Mouse (Mus musculus) adrenal gland, adult 2 months (tissue): Measurements from ENCODE around the gene Olfr698. TPM values are rescaled to one million over a fixed set of nuclear protein-coding genes. Genes with fewer than 3 reads are reported as not detected.
"Not testable (repeated sequence)": the region's sequence is repeated elsewhere in the genome, so short reads cannot be mapped to it uniquely, and the experiment has no call there.

Experiments
- DNase-seq: peaks from one replicate; pipeline ENCODE4 v3.0.0; 2021
- long read RNA-seq: library from polyadenylated mRNA; stranded (forward); transcript quantifications from one replicate; pipeline ENCODE4 v2.0.0, GENCODE M21; 2021
- polyA plus RNA-seq: library from polyadenylated mRNA; depleted of rRNA; stranded (reverse); fragments of >200 nt; gene quantifications from 2 replicates; pipeline ENCODE4 v1.2.3, GENCODE M21; 2012; rRNA removed
- total RNA-seq, 2 experiments: library from RNA; stranded (reverse); gene quantifications; 2 replicates each; pipeline ENCODE4 v1.2.3; 2021

Gene Olfr698
- total RNA-seq: not detected
- not detected in 2 replicates for polyA plus RNA-seq
- long read RNA-seq: 0 reads

GRCm38 (mm10) chr7:106755297-106755696 lies at the start of gene Olfr698:
TSS of gene Olfr698 (minus strand) at chr7:106755397.
- no peak for DNase-seq

- no peak for DNase-seq
These were observed 37.9 kb upstream of the Olfr698 start, which contains the start of gene Olfr699 for GRCm38 (mm10) chr7:106793098-106793497. TSS of gene Olfr699 (minus strand) at chr7:106793198.

- DNase-seq: no peak
These were observed 33.1 kb upstream of the Olfr698 start for GRCm38 (mm10) chr7:106788330-106788729.

- DNase-seq: not testable (repeated sequence)
These were observed 5.8 kb upstream of the Olfr698 start for GRCm38 (mm10) chr7:106761008-106761407.

- DNase-seq: no peak
These were observed 3.6 kb upstream of the Olfr698 start for GRCm38 (mm10) chr7:106758800-106759199.

- no peak for DNase-seq
These were observed 9.4 kb downstream of the Olfr698 start for GRCm38 (mm10) chr7:106745811-106746210.

DNA sequence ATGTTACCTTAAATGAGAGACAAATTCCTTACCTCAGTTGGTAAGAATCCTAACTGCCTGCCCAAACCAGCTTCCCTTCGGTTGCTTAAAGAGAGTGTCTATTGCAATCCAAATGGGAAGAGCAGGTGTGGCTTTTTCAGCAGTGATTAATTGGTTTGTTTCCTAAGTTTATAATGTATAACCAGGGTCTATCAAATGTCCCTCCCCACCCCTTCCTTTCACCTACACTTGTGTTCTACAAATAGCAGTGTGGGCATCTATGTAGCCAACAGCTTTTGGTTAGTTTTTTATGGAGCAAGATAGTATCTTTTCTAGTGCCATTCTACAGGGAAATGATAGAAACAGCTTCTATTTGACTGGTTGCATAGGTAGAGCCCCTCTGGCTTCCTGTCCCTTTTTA lies 12.9 kb downstream of the Olfr698 start, which contains the start of gene Olfr697:
Olfr697 (minus strand) TSS at position 101 of the 400 bp plus-strand sequence.
- no peak for DNase-seq

DNA sequence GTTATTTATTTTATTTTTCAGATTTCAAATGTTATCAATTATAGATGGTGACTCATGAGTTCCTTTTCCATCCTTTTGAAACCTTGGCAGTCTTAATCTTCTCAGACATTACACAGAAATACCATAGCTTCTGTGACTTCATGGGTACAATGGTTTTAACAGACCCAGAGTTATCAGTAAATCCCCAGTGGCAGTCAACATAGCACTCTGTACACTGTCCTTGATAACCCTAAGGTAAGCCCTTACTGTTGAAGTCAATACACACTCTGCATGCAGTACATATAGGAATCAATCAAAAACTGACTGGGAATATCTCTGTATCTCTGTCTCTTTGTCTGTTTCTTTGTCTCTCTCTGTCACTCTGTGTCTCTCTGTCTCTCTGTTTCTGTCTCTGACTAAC lies 18.2 kb downstream of the Olfr698 start:
- no peak for DNase-seq

DNA sequence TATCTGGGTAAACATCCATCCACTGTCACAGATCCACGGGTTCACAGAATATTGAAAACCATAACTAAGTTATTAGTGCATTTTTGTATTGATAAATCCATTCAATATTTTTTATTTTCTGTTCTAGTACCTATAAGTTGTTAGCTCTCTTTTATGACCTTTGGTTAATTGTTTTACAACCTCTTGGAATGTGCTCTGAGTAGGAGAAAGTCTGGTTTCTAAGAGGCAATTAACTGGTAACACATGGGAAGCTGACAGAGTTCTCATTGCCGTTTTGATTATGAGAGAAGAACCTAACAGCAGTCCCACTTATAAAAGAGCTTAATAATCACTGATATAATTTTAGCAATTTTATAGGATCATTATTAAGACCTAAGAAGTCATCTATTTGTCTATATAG lies 21.5 kb downstream of the Olfr698 start:
- no peak for DNase-seq

GRCm38 (mm10) chr7:106725654-106726053 lies 29.5 kb downstream of the Olfr698 start:
- DNase-seq: not testable (repeated sequence)

DNA sequence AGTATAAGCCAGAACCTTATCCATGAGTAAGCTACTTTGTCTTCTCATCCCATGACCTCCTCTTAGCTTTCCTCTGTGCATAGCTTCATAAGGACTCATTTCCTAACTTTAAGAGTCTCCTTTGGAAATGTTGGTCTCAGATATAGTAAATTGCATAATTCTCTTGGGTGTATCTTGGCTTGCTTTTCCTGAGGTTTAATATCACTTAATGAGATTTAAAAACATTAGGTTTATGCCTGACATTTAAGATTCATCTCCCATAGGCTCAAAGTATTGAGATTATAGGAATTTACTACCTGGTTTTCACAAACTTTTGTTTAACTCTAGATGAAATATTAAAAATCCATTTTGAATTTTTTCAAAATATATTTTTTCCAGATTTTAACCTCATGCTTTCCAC lies 38.9 kb downstream of the Olfr698 start, which contains the start of gene Olfr695:
Olfr695 (minus strand) TSS at position 101 of the 400 bp plus-strand sequence.
- DNase-seq: no peak

DNA sequence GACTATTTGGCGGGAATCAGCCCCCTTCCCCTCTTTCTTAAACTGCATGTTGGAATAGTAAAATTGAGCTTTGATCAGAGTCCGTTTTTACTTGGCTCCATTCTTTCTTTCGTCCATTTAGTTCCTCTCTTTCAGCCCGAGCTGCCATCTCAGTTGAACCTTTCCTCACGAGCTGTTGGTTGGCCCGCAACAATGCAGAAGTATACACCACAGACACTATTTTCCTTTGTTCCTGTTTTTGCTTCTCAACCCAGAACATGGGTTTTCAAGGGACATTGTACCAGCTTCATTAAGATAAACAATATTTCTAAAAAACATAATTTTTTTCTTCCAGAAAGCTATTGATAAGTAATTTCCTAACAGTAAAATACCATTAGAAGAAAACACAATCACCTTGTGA lies 43.7 kb downstream of the Olfr698 start:
- no peak for DNase-seq

DNA sequence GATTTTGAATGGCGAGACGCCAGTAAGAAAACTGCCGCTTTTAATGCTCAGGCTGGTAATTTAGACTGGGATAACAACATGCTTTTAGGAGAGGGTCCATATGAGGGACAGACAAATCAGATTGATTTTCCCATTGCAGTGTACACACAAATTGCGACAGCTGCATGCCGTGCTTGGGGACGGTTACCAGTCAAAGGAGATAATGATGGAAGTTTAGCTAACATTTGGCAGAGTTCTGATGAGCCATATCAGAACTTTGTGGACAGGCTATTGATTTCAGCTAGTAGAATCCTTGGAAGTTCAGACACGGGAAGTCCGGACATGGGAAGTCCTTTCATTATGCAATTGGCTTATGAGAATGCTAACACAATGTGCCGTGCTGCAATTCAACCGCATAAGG lies 47.5 kb downstream of the Olfr698 start:
- DNase-seq: not testable (repeated sequence)

Other genes starting within 250 kb of the Olfr698 start
- not detected for gene Olfr693, start 74.8 kb downstream of the Olfr698 start, total RNA-seq
- not detected in 2 replicates for gene Olfr693, start 74.8 kb downstream of the Olfr698 start, polyA plus RNA-seq
- gene Olfr694, start 63.6 kb downstream of the Olfr698 start, total RNA-seq: not detected
- gene Olfr694, start 63.6 kb downstream of the Olfr698 start, polyA plus RNA-seq: not detected in 2 replicates
- not detected for gene Olfr695, start 39.0 kb downstream of the Olfr698 start, total RNA-seq
- not detected in 2 replicates for gene Olfr695, start 39.0 kb downstream of the Olfr698 start, polyA plus RNA-seq
- not detected for gene Olfr697, start 13.0 kb downstream of the Olfr698 start, total RNA-seq
- gene Olfr697, start 13.0 kb downstream of the Olfr698 start, polyA plus RNA-seq: not detected in 2 replicates
- gene Olfr699, start 37.8 kb upstream of the Olfr698 start, total RNA-seq: not detected
- gene Olfr699, start 37.8 kb upstream of the Olfr698 start, polyA plus RNA-seq: not detected in 2 replicates
- not detected for gene Olfr700, start 53.4 kb upstream of the Olfr698 start, total RNA-seq
- not detected in 2 replicates for gene Olfr700, start 53.4 kb upstream of the Olfr698 start, polyA plus RNA-seq
- gene Olfr701, start 58.7 kb upstream of the Olfr698 start, total RNA-seq: not detected
- gene Olfr701, start 58.7 kb upstream of the Olfr698 start, polyA plus RNA-seq: not detected in 2 replicates
- not detected for gene Olfr702, start 78.5 kb upstream of the Olfr698 start, total RNA-seq
- gene Olfr702, start 78.5 kb upstream of the Olfr698 start, polyA plus RNA-seq: not detected in 2 replicates
- not detected for gene Olfr703, start 88.0 kb upstream of the Olfr698 start, total RNA-seq
- not detected in 2 replicates for gene Olfr703, start 88.0 kb upstream of the Olfr698 start, polyA plus RNA-seq
- not detected for gene Olfr704, start 107.8 kb upstream of the Olfr698 start, total RNA-seq
- not detected in 2 replicates for gene Olfr704, start 107.8 kb upstream of the Olfr698 start, polyA plus RNA-seq
- gene Olfr705, start 121.5 kb upstream of the Olfr698 start, total RNA-seq: not detected
- gene Olfr705, start 121.5 kb upstream of the Olfr698 start, polyA plus RNA-seq: not detected in 2 replicates
- not detected for gene Olfr706, start 132.8 kb upstream of the Olfr698 start, total RNA-seq
- not detected in 2 replicates for gene Olfr706, start 132.8 kb upstream of the Olfr698 start, polyA plus RNA-seq
- not detected for gene Olfr707, start 145.8 kb upstream of the Olfr698 start, total RNA-seq
- not detected in 2 replicates for gene Olfr707, start 145.8 kb upstream of the Olfr698 start, polyA plus RNA-seq
- gene Olfr1532-ps1, start 152.6 kb upstream of the Olfr698 start, total RNA-seq: not detected
- not detected in 2 replicates for gene Olfr1532-ps1, start 152.6 kb upstream of the Olfr698 start, polyA plus RNA-seq
- under 1 TPM; 0.07 to 0.09 TPM for gene Olfr709-ps1, start 176.8 kb upstream of the Olfr698 start, total RNA-seq
- gene Olfr709-ps1, start 176.8 kb upstream of the Olfr698 start, polyA plus RNA-seq: not detected in 2 replicates
- gene Olfr710, start 192.9 kb upstream of the Olfr698 start, total RNA-seq: not detected
- gene Olfr710, start 192.9 kb upstream of the Olfr698 start, polyA plus RNA-seq: not detected in 2 replicates
- not detected for gene Olfr6, start 208.5 kb upstream of the Olfr698 start, total RNA-seq
- gene Olfr6, start 208.5 kb upstream of the Olfr698 start, polyA plus RNA-seq: not detected in 2 replicates
- not detected for gene Olfr711, start 220.1 kb upstream of the Olfr698 start, total RNA-seq
- not detected in 2 replicates for gene Olfr711, start 220.1 kb upstream of the Olfr698 start, polyA plus RNA-seq